ENCODE assay signal across 32 mouse cellular contexts in the genomic region with DNA sequence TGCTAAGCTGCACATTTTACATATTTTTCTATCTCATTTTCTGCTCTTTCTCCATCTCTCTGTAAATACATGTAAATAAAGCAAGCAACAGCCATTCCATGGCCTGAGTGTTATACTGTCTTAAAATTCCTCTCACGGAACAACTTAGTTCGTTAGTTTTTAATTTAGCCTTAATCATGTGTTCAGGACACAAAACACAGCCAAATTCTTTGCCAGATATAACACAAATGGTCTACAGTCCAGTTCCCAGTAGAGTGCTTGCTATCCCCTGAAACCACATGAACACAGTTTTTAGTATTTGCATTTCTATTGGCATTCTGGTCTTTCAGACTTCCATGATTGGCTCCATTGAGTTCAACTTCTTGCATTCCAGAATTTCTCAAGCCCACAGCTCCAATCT. TPM values are rescaled to one million over a fixed set of nuclear protein-coding genes. Genes with fewer than 3 reads are reported as not detected.
"Had no signal": no experiment of that assay in that cellular context is flagged by ENCODE, and none has a peak within 500 bp of the region (broad histone marks: within the 10 kb centered on the region; RNA-seq: fewer than 3 reads in every experiment).

No protein-coding gene starts in this region.

- H3K9ac ChIP-seq: heart, embryonic 13.5 days; heart, embryonic 15.5 days; hindbrain, embryonic 13.5 days; hindbrain, embryonic 15.5 days; kidney, embryonic 15.5 days; limb, embryonic 13.5 days; limb, embryonic 15.5 days; liver, embryonic 12.5 days; liver, embryonic 14.5 days had no signal

- H3K4me1 ChIP-seq: heart, embryonic 10.5 days; heart, embryonic 13.5 days; heart, embryonic 15.5 days; hindbrain, embryonic 13.5 days; hindbrain, embryonic 15.5 days; kidney, embryonic 15.5 days; liver, embryonic 12.5 days had no signal

- ATAC-seq: hindbrain, postnatal 0 days; intestine, embryonic 16.5 days; liver, embryonic 12.5 days had no signal

- H3K4me3 ChIP-seq: heart, embryonic 10.5 days; heart, embryonic 13.5 days; heart, embryonic 15.5 days; hindbrain, embryonic 13.5 days; hindbrain, embryonic 15.5 days; kidney, embryonic 15.5 days; limb, embryonic 13.5 days; limb, embryonic 15.5 days; liver, embryonic 12.5 days had no signal

- H3K27me3 ChIP-seq: heart, embryonic 13.5 days; heart, embryonic 15.5 days; hindbrain, embryonic 13.5 days; hindbrain, embryonic 15.5 days; kidney, embryonic 15.5 days; limb, embryonic 13.5 days; limb, embryonic 15.5 days; liver, embryonic 12.5 days had no signal

- H3K27ac ChIP-seq: heart, embryonic 10.5 days; heart, embryonic 13.5 days; heart, embryonic 15.5 days; hindbrain, embryonic 13.5 days; hindbrain, embryonic 15.5 days; hindbrain, postnatal 0 days; kidney, embryonic 15.5 days; kidney, postnatal 0 days; limb, embryonic 13.5 days; limb, embryonic 15.5 days; liver, embryonic 12.5 days; liver, embryonic 14.5 days had no signal

- H3K4me2 ChIP-seq: heart, embryonic 13.5 days; heart, embryonic 15.5 days; hindbrain, embryonic 13.5 days; hindbrain, embryonic 15.5 days; kidney, embryonic 15.5 days; limb, embryonic 13.5 days; limb, embryonic 15.5 days; liver, embryonic 12.5 days had no signal

- H3K9me3 ChIP-seq: heart, embryonic 10.5 days; heart, embryonic 13.5 days; heart, embryonic 15.5 days; hindbrain, embryonic 13.5 days; hindbrain, embryonic 15.5 days; kidney, embryonic 15.5 days; limb, embryonic 13.5 days; limb, embryonic 15.5 days; liver, embryonic 12.5 days had no signal

- H3K36me3 ChIP-seq: heart, embryonic 10.5 days; heart, embryonic 13.5 days; heart, embryonic 15.5 days; hindbrain, embryonic 13.5 days; hindbrain, embryonic 15.5 days; kidney, embryonic 15.5 days; limb, embryonic 13.5 days; limb, embryonic 15.5 days; liver, embryonic 12.5 days had no signal

- DNase-seq: gastrocnemius, postnatal 25 days; heart, adult 18-20 months; heart, postnatal 14 days; heart, postnatal 36 days; kidney, adult 11 months; kidney, adult 2 months; kidney, adult 9 months; kidney, postnatal 14 days; kidney, postnatal 36 days; layer of hippocampus, adult 9-11 months; layer of hippocampus, postnatal 36 days; left cerebral cortex, postnatal 4 days had no signal

RNA-seq across cellular contexts. Expression of a gene that starts 4.8 kb away (rescaled TPM):
- total RNA-seq: gastrocnemius, adult 18-20 months; gastrocnemius, adult 8-10 months; gastrocnemius, postnatal 25 days; granulocyte monocyte progenitor cell, adult 5-6 weeks; heart, adult 8-10 months; heart, postnatal 36 days; hematopoietic stem cell, adult 5-6 weeks; liver, adult 2 months had no signal
- polyA plus RNA-seq: heart, embryonic 10.5 days; heart, embryonic 13.5 days; limb, embryonic 11.5 days; liver, adult 2 months had no signal
